Mouse (Mus musculus) regulatory T cell (primary cell): ENCODE data around the gene Ywhae.

Experiments
- in situ Hi-C: fragments of 300-600 bp; cut with MboI, MseI; formaldehyde crosslinking; loops from one replicate; pipeline ENCODE4 v1.15.1; 2025; ENCODE audit warnings: high pct_unique_total_duplicates

Ywhae gene

DNA sequence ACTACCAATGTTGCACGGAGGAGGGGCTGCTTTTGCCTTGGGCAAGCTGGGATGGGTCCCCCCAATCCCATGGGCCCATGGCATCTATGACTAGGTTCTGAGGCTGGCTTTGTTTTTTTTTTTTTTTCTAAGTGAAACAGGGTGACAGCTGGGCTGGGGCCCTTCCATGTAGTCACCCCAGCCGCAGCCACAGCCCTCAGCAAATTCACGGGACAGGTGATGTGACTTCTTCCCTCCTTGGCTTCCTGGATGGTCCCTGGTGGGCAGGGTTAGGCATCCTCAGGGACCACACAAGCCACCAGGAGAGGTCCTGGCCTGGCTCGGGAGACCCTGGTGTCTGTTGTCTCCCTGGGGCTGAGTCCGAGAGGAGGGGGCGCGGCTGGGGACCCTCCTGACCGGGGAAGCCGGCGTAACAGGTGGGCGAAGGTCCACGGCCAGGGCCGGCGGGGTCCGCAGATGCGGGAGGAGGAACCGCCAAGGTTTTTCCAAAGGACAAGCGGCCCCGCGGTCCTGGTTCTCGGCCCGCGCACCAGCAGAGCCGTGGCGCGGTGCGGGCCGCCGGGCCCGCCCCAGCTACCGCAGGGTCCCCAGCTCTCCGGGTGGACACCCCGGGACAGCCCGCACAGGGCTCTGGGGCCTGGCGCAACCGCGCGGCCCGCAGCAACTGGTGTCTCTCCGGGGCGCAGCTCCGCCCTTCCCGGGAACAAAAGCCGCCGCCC, 62.1 kb downstream of the Ywhae start:
- in situ Hi-C loops: no loop called here

DNA sequence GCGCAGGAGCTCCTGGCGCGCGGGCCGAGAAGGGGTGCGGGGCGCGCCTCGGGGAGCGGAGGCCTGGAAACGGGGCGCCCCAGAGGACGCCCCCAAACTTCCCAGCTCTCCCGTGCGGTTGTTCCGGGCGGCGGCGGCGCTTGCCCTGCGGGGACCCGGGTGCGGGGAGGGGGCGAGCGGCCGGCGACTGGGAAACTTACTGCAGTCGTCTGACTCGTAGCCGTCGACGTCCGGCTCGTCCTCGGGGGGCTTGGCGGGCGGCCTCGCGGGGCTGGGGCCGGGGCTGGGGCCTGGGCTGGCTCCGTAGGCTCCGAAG, 62.6 kb downstream of the Ywhae start:
- in situ Hi-C loops: no loop called here

DNA sequence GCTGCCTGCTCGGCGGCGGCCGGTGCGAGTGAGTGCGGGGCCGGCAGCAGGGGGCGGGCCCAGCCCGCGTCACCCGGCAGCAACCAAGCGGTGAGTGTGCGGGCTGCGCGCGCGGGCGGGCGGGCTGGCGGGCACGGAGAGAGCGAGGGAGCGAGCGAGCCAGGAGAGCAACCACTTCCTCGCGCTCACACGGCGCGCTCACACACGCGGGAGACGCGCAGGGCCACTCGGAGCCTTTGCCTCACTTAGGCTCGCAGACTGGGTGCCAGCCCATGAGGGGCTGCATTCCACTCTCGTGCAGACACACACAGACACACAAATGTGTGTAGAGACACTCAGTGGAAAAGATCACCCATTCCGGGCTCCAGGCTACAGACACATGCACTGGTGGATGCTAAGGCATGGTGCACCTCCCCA, 63.4 kb downstream of the Ywhae start, which contains the start of gene Doc2b:
TSS of gene Doc2b (minus strand) at position 21 of the 417 bp plus-strand sequence.
- in situ Hi-C loops: no loop called here

DNA sequence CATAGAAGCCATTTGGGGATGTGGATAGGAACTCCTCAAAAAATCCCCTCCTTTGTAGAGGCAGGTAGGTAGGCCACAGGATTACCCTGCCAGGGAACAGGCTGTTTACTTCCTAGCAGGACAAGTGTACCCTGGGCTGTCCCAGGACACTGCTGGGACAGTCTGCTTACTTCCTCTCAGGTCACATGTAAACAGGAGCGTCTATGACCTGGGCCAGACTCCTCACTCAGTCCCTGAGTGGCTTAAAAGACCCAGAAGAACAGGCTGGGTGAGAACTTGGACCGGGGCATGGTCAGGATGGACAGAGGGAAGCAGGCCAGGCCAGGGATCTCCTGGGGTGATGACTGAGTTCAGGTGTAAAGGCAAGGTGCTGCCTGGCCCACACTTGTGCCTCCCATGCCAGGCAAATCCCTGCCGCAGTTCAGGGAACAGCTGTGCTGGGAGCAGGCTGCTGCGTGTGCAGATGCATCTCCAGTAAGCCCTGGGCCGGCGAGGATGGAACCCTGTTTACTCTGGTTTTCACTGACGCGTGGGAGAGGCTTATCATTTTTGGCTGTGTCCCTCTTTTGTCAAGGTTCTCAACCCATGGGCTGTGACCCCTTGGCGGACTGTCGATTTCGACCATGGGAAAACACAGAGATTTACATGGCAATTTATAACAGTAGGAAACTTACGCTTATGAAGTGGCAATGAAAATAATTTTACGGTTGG, 64.0 kb downstream of the Ywhae start:
- in situ Hi-C loops: no loop called here

DNA sequence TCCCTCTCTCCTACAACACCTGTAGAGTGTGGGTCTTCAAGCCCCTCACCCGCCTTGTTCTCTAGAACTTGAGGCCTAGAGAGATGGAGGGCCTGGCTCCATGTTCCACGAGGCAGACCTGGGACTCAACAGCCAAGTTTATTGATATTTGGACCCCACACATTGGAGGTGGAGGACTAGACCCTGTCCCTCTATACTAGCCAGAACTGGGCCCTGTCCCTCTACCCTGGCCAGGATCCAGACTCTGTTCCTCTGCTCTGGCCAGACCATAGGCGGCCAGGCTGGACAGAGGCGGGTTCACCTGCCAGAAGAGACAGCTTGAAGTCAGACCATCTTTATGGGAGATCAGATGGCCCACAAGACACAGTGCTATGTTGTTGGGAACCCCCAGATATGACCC, 68.7 kb downstream of the Ywhae start:
- in situ Hi-C loops: no loop called here

DNA sequence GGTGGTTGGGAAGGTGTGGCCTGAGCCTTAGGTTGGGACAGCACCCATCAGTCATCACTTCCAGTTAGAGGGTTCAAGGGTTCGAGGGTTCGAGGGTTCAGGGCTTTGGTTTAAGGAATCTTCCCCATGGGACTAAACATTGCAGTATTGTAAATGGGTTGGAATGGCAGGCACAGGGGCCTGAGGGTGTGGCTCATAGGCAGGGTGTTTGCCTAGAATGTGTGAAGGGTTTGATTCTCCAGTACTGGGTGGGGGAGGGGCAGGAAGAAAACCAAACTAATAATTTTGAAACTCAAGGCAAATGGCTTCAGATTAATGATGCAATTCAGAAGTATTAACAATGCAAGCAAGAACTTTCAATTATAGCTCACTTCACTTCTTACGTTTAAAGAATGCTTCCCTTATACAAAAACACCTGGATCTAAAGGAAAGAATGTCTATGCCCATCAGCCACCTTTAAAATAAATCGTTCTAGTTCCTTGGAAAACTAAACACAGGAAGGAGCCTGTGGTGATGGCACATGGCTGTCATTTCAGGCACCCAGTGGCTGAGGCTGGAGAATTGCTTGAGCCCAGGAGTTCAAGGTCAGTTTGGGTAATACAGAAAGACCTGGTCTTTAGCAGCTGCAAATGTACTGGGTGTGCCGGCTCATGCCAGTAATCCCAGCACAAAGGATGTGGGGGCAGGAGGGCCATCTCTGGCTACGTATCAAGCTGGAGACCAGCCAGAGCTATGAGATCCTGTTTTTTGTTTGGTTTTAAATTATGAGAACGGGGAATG, 69.3 kb downstream of the Ywhae start:
- in situ Hi-C loops: no loop called here

DNA sequence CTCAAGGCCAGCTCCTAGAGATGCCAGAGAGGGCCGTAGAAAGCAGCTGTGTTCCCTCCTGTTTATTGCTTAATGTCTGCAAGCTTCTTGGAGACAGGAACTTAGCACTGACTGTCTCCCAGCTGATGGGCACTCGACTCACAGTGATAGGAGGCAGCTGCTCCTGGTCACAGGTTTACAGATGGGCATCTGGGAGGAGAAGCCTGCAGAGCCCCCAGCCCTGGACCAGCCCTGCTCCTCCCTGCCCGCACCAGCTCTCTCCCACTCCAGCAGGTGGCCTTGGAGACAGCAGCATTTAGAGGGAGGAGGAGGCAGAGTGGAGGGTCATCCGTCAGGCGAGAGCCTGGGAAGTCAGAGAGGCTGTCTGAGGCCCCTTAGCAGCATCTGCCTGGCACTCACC, 74.8 kb downstream of the Ywhae start:
- in situ Hi-C loops: no loop called here

DNA sequence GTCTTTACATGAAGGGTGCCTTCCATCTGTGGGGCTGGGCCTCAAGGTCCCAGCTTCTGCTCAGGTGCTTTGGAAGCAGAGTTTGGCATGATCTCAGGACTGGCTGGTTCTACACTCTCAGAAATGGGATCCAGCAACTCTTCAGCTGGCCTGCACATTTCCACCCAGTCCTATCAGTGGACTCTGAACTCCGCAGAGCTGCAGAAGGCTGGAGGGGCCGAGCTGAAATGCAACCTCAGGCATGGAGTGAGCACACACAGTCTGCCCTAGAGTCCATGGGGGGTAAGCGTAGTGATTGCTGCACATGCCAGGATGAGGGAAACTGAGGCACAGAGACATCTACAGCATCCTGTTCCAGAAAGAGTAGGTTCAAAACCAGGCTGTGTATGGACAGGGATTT, 77.9 kb downstream of the Ywhae start:
- in situ Hi-C loops: no loop called here

DNA sequence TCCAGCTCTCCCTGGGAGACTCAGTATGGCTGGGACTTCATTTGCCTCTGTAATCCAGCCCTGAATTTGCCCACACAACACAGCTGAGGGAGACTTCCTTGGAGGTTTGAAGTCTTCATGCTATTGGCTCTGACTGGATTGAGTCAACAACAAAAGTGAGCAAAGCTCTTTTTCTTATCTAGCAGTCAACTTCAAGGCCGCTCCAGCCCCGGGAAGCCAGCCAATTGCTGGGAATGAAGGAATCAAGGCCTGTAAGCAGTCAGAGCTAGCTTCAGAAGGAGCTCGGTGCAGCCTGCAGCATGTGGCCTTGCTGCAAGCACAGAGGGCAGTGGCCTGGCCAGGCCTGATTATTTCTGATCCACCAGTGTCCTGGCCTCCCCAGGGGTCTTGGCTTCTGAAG, 79.2 kb downstream of the Ywhae start:
- in situ Hi-C loops: no loop called here

DNA sequence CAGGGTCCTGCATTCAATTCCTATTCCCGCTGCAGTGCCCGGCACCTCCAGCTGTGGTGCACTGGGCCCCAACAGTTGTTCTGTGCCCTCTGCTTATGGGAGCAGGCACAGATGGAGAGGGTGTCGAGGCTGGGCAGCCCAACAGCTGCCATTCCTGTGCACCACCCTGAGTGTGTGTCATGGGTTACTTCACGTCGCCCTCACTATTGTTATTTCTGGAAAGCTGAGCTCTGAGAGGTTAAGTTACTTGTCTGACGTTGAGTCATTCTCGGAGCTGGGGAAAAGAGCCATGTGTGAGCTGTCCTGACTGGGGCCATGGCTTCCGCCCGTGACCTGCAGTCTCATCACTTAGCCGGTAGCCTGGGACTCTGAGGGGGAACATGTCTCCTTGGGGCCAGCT, 80.4 kb downstream of the Ywhae start:
- in situ Hi-C loops: no loop called here
